Mouse (Mus musculus): ENCODE results near the gene Npas1. TPM values are rescaled to one million over a fixed set of nuclear protein-coding genes. Genes with fewer than 3 reads are reported as not detected.
A peak's percentile ranks its signal among the peaks of the same experiment; 100 is the strongest.

Npas1 gene
- polyA plus RNA-seq, 1 experiment from 2014 or later, result 6.3 TPM

GRCm38 (mm10) chr7:16475764-16476599 is 1.5 kb downstream of the Npas1 start:
- WGBS, result 1% methylated on average over 45 of the region's 59 CpGs
- no peaks in the 10 kb centered on the region for H3K36me3 ChIP-seq (ENCODE audit: control insufficient read depth, insufficient read depth, low read length)
- peak; percentile 25 for ATAC-seq
- H3K9me3 ChIP-seq (ENCODE audit: control insufficient read depth, low read length), result no peaks in the 10 kb centered on the region
- H3K27me3 ChIP-seq (replicated peaks; ENCODE audit: control insufficient read depth, insufficient read depth, low read length), result peaks cover 41% of the 10 kb centered on the region
- H3K4me2 ChIP-seq (ENCODE audit: low read length), result peak overlapping the region; percentile 60
- H3K27ac ChIP-seq (ENCODE audit: low read depth, low read length), result no peak overlapping the region
- H3K4me1 ChIP-seq (ENCODE audit: control insufficient read depth, insufficient read depth, low read depth, low read length), result peaks cover 18% of the 10 kb centered on the region
- peak overlapping the region; percentile 44 for H3K4me3 ChIP-seq (ENCODE audit: low read length)
- peak overlapping the region; percentile 51 for H3K9ac ChIP-seq (ENCODE audit: low read depth, low read length)

GRCm38 (mm10) chr7:16475321-16475720 is 2.2 kb downstream of the Npas1 start:
- Histone ChIP-seq H3K4me1 (ENCODE audit: control insufficient read depth, insufficient read depth, low read depth, low read length) (peaks cover 18% of the 10 kb centered on the region), H3K27me3 (replicated peaks; ENCODE audit: control insufficient read depth, insufficient read depth, low read length) (peaks cover 45% of the 10 kb centered on the region), H3K4me3 (ENCODE audit: low read length) (peak overlapping the region; percentile 44), H3K9ac (ENCODE audit: low read depth, low read length) (peak overlapping the region; percentile 35; the same call in 1 of the 2 replicates), H3K36me3 (ENCODE audit: control insufficient read depth, insufficient read depth, low read length) (no peaks in the 10 kb centered on the region), H3K4me2 (ENCODE audit: low read length) (peak overlapping the region; percentile 60), H3K27ac (ENCODE audit: low read depth, low read length) (no peak overlapping the region), H3K9me3 (ENCODE audit: control insufficient read depth, low read length) (no peaks in the 10 kb centered on the region)
- ATAC-seq, result no peak
- WGBS, result 7% methylated on average over 22 of the region's 23 CpGs

DNA sequence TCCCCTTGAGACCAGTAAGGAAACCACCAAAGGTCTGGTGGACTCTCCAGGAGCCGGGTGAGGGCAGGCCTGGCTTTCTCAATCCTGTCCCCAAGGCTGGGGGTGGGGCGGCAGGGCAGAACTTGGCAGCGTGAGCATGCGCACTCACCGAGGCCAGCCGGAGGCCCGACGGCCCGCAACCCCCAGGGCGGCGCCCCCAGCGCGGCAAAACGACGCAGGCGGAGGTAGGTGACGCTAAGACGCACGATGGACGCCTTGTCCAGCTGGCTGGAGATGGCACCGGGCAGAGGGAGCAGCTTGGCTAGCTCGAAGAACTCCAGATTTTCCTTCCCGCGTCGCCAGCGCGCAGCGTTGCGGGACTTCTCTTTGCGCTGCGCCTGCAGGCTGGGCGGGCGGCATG is 3.1 kb downstream of the Npas1 start:
- Histone ChIP-seq H3K4me1 (ENCODE audit: control insufficient read depth, insufficient read depth, low read depth, low read length) (peaks cover 18% of the 10 kb centered on the region), H3K27ac (ENCODE audit: low read depth, low read length) (no peak overlapping the region), H3K27me3 (replicated peaks; ENCODE audit: control insufficient read depth, insufficient read depth, low read length) (peaks cover 48% of the 10 kb centered on the region), H3K9ac (ENCODE audit: low read depth, low read length) (0 out of 2 replicates have a peak overlapping the region, but pooled peaks have one; percentile 4), H3K36me3 (ENCODE audit: control insufficient read depth, insufficient read depth, low read length) (no peaks in the 10 kb centered on the region), H3K4me2 (ENCODE audit: low read length) (peak overlapping the region; percentile 40), H3K4me3 (ENCODE audit: low read length) (peak overlapping the region; percentile 14; the same call in 1 of the 2 replicates), H3K9me3 (ENCODE audit: control insufficient read depth, low read length) (no peaks in the 10 kb centered on the region)
- ATAC-seq, result no peak
- WGBS, result 6% methylated on average over 32 of the region's 33 CpGs

GRCm38 (mm10) chr7:16473847-16474246 is 3.7 kb downstream of the Npas1 start:
- Histone ChIP-seq H3K4me2 (ENCODE audit: low read length) (no peak overlapping the region), H3K27me3 (replicated peaks; ENCODE audit: control insufficient read depth, insufficient read depth, low read length) (peaks cover 48% of the 10 kb centered on the region), H3K36me3 (ENCODE audit: control insufficient read depth, insufficient read depth, low read length) (no peaks in the 10 kb centered on the region), H3K4me1 (ENCODE audit: control insufficient read depth, insufficient read depth, low read depth, low read length) (peaks cover 18% of the 10 kb centered on the region), H3K9me3 (ENCODE audit: control insufficient read depth, low read length) (no peaks in the 10 kb centered on the region), H3K27ac (ENCODE audit: low read depth, low read length) (no peak overlapping the region), H3K9ac (ENCODE audit: low read depth, low read length) (no peak overlapping the region), H3K4me3 (ENCODE audit: low read length) (no peak overlapping the region)
- ATAC-seq, result no peak
- WGBS, result 52% methylated on average over 8 of the region's 8 CpGs

DNA sequence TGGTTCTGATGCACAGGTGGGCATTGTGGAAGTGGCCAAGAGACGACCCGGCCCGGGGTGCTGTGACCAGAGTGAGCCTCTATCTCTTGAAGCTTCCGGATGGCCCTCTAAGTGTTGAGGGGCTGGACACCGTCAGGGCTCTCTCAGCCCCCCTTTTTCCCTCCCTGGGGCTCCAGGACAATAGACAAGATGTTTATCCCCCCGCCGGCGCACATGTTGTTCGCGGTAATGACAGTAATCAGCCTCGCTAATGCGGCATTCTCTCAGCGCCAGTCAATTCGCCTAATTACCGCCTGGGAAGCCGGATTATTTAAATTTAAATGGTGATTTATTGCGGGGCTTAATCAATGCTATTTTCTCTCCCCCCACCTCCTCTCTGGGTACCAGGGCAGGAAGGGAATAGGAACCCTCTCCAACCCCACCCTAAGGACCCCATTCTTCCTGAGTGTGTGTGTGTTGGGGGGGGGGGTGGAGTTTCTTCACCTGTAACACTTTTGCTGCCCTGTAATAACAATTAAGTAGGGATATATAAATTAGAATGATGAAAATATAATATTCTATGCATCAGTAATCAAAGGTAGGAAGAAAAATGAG is 5.3 kb downstream of the Npas1 start:
- Histone ChIP-seq H3K4me2 (ENCODE audit: low read length) (peak overlapping the region; percentile 30), H3K27me3 (replicated peaks; ENCODE audit: control insufficient read depth, insufficient read depth, low read length) (peaks cover 45% of the 10 kb centered on the region), H3K36me3 (ENCODE audit: control insufficient read depth, insufficient read depth, low read length) (no peaks in the 10 kb centered on the region), H3K9ac (ENCODE audit: low read depth, low read length) (no peak overlapping the region), H3K4me3 (ENCODE audit: low read length) (no peak overlapping the region), H3K27ac (ENCODE audit: low read depth, low read length) (no peak overlapping the region), H3K4me1 (ENCODE audit: control insufficient read depth, insufficient read depth, low read depth, low read length) (peaks cover 18% of the 10 kb centered on the region), H3K9me3 (ENCODE audit: control insufficient read depth, low read length) (no peaks in the 10 kb centered on the region)
- ATAC-seq, result no peak
- 5% methylated on average over 17 of the region's 17 CpGs for WGBS

DNA sequence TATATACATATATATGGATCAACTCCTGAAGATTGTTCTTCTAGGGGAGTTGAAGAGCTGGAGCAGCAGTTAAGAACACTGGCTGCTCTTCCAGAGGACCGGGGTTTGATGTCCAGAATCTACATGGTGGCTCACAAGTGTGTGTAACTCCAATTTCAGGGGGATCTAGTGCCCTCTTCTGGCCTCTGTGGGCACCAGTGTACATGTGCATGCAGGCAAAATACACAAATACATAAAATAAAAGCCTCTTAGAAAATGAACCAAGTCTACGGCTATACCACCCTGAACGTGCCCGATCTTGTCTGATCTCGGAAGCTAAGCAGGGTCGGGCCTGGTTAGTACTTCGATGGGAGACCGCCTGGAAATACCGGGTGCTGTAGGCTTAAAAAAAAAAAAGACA is 6.0 kb downstream of the Npas1 start:
- H3K4me2 ChIP-seq (ENCODE audit: low read length), result no peak overlapping the region
- peaks cover 18% of the 10 kb centered on the region for H3K4me1 ChIP-seq (ENCODE audit: control insufficient read depth, insufficient read depth, low read depth, low read length)
- no peak overlapping the region for H3K9ac ChIP-seq (ENCODE audit: low read depth, low read length)
- WGBS, result 38% methylated on average over 9 of the region's 9 CpGs
- peaks cover 38% of the 10 kb centered on the region for H3K27me3 ChIP-seq (replicated peaks; ENCODE audit: control insufficient read depth, insufficient read depth, low read length)
- no peaks in the 10 kb centered on the region for H3K9me3 ChIP-seq (ENCODE audit: control insufficient read depth, low read length)
- no peak overlapping the region for H3K4me3 ChIP-seq (ENCODE audit: low read length)
- H3K36me3 ChIP-seq (ENCODE audit: control insufficient read depth, insufficient read depth, low read length), result no peaks in the 10 kb centered on the region
- H3K27ac ChIP-seq (ENCODE audit: low read depth, low read length), result no peak overlapping the region
- no peak for ATAC-seq

- Histone ChIP-seq H3K27ac (ENCODE audit: low read depth, low read length) (no peak overlapping the region), H3K36me3 (ENCODE audit: control insufficient read depth, insufficient read depth, low read length) (no peaks in the 10 kb centered on the region), H3K9me3 (ENCODE audit: control insufficient read depth, low read length) (no peaks in the 10 kb centered on the region), H3K27me3 (replicated peaks; ENCODE audit: control insufficient read depth, insufficient read depth, low read length) (peaks cover 7% of the 10 kb centered on the region), H3K4me1 (ENCODE audit: control insufficient read depth, insufficient read depth, low read depth, low read length) (no peaks in the 10 kb centered on the region; the same call in 1 of the 2 replicates), H3K4me3 (ENCODE audit: low read length) (no peak overlapping the region), H3K9ac (ENCODE audit: low read depth, low read length) (no peak overlapping the region), H3K4me2 (ENCODE audit: low read length) (no peak overlapping the region)
- 29% methylated on average over 5 of the region's 5 CpGs for WGBS
- no peak for ATAC-seq
These were observed 9.4 kb downstream of the Npas1 start for GRCm38 (mm10) chr7:16468115-16468514.

- Histone ChIP-seq H3K27ac (ENCODE audit: low read depth, low read length) (no peak overlapping the region), H3K36me3 (ENCODE audit: control insufficient read depth, insufficient read depth, low read length) (no peaks in the 10 kb centered on the region), H3K4me3 (ENCODE audit: low read length) (no peak overlapping the region), H3K9ac (ENCODE audit: low read depth, low read length) (no peak overlapping the region), H3K4me2 (ENCODE audit: low read length) (no peak overlapping the region), H3K4me1 (ENCODE audit: control insufficient read depth, insufficient read depth, low read depth, low read length) (no peaks in the 10 kb centered on the region), H3K27me3 (replicated peaks; ENCODE audit: control insufficient read depth, insufficient read depth, low read length) (peaks cover 10% of the 10 kb centered on the region), H3K9me3 (ENCODE audit: control insufficient read depth, low read length) (no peaks in the 10 kb centered on the region)
- ATAC-seq, result no peak
- 68% methylated on average over 4 of the region's 4 CpGs for whole genome bisulfite sequencing
These were observed 11.0 kb downstream of the Npas1 start for GRCm38 (mm10) chr7:16466565-16466964.

DNA sequence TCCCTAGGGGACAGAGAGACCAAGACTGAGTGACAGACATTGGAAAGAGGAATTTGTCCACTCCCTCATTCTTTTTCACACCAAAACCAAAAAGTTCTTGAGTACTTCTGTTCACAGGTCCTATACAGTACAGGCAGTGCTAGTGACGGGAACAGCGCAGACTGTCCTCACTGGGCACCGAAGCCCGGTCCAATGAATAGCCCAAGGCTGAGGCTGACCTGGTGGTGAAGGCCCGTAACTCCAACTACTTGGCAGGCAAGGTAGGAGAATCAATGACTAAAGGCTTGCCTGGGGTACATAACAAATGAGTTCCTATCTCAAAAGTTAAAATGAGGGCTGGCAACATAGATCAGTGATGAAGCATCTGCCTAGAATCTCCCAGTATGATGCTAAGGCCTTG is 12.0 kb downstream of the Npas1 start:
- H3K27ac ChIP-seq (ENCODE audit: low read depth, low read length), result no peak overlapping the region
- peaks cover 7% of the 10 kb centered on the region for H3K27me3 ChIP-seq (replicated peaks; ENCODE audit: control insufficient read depth, insufficient read depth, low read length)
- H3K36me3 ChIP-seq (ENCODE audit: control insufficient read depth, insufficient read depth, low read length), result no peaks in the 10 kb centered on the region
- H3K4me1 ChIP-seq (ENCODE audit: control insufficient read depth, insufficient read depth, low read depth, low read length), result no peaks in the 10 kb centered on the region
- 0 out of 2 replicates have a peak, but pooled peaks have one; percentile 19 for ATAC-seq
- H3K9me3 ChIP-seq (ENCODE audit: control insufficient read depth, low read length), result no peaks in the 10 kb centered on the region
- H3K4me3 ChIP-seq (ENCODE audit: low read length), result no peak overlapping the region
- WGBS, result 90% methylated on average over 5 of the region's 5 CpGs
- no peak overlapping the region for H3K9ac ChIP-seq (ENCODE audit: low read depth, low read length)
- no peak overlapping the region for H3K4me2 ChIP-seq (ENCODE audit: low read length)
